Mouse (Mus musculus) CH12.LX (cell line): Measurements from ENCODE around the gene Chp1. TPM values are rescaled to one million over a fixed set of nuclear protein-coding genes. Genes with fewer than 3 reads are reported as not detected.
A peak's percentile ranks its signal among the peaks of the same experiment; 100 is the strongest.
"Not testable (repeated sequence)": the region's sequence is repeated elsewhere in the genome, so short reads cannot be mapped to it uniquely, and the experiment has no call there.

Experiments
- DNase-seq: peaks from one replicate; pipeline ENCODE4 v3.0.0-alpha.2; 2013; ENCODE audit errors: extremely low read depth
- H3K27ac ChIP-seq: 2 replicates; pipeline ENCODE4 v1.5.1; 2012; ENCODE audit warnings: low read depth, mild to moderate bottlenecking, control low read depth, moderate library complexity; ENCODE audit not compliant: insufficient read depth
- H3K27me3 ChIP-seq: replicated peaks from 2 replicates; pipeline ENCODE3; 2012; ENCODE audit warnings: inconsistent platforms
- H3K36me3 ChIP-seq, 2 experiments: replicated peaks in 1 of 2; 2 replicates each; pipeline versions ENCODE3 to v1.6.1; 2012; ENCODE audit warnings: inconsistent platforms in 1 of 2, low read length in 1 of 2, mild to moderate bottlenecking in 1 of 2, mixed read lengths in 1 of 2, moderate library complexity in 1 of 2; ENCODE audit not compliant: control insufficient read depth in 1 of 2, insufficient read depth in 1 of 2
- H3K4me1 ChIP-seq, 2 experiments: 2 replicates each; pipeline ENCODE4 v1.6.1; 2012; ENCODE audit warnings: inconsistent platforms in 1 of 2, moderate library complexity in 1 of 2; ENCODE audit not compliant: insufficient read depth in 2 of 2, control insufficient read depth in 1 of 2
- H3K4me2 ChIP-seq: 2 replicates; pipeline ENCODE4 v1.6.1; 2012; ENCODE audit warnings: low read depth, mild to moderate bottlenecking, control low read depth; ENCODE audit not compliant: poor library complexity, insufficient read depth, severe bottlenecking
- H3K4me3 ChIP-seq, 3 experiments: fragments of 150-350 bp in 1 of 3; sonication (generic) in 1 of 3; replicated peaks in 1 of 3; 2 replicates each; pipeline versions ENCODE3 to v1.5.1; 2011 to 2012; ENCODE audit warnings: low read depth in 2 of 3, low read length in 2 of 3, mild to moderate bottlenecking in 2 of 3, moderate library complexity in 2 of 3, control low read depth in 1 of 3, improper control_type of control experiment in 1 of 3, inconsistent platforms in 1 of 3, mixed read lengths in 1 of 3; ENCODE audit not compliant: poor library complexity in 1 of 3
- H3K79me2 ChIP-seq: replicated peaks from 2 replicates; pipeline ENCODE4 v1.6.1; 2012; ENCODE audit warnings: mild to moderate bottlenecking, moderate library complexity; ENCODE audit not compliant: control insufficient read depth, poor library complexity, insufficient read depth, severe bottlenecking; ENCODE audit errors: extremely low read depth
- H3K9ac ChIP-seq: 2 replicates; pipeline ENCODE4 v1.6.1; 2012; ENCODE audit warnings: low read depth, mild to moderate bottlenecking, control low read depth, moderate library complexity; ENCODE audit not compliant: insufficient read depth
- H3K9me3 ChIP-seq: replicated peaks from 2 replicates; pipeline ENCODE3; 2012; ENCODE audit warnings: low read length, inconsistent platforms, mixed read lengths
- BHLHE40 ChIP-seq: IDR thresholded peaks from 2 replicates; pipeline ENCODE4 v1.6.1; 2011; ENCODE audit warnings: mild to moderate bottlenecking, low read depth, low read length, improper control_type of control experiment
- CHD1 ChIP-seq: IDR thresholded peaks from 2 replicates; pipeline ENCODE4 v1.6.1; 2012; ENCODE audit warnings: low read depth, low read length, improper control_type of control experiment, inconsistent platforms
- CTCF ChIP-seq, 2 experiments: IDR thresholded peaks in 1 of 2; conservative IDR thresholded peaks in 1 of 2; 2 replicates each; pipeline ENCODE4 v1.5.1; 2011 to 2012; ENCODE audit warnings: low read depth in 2 of 2, low read length in 2 of 2, improper control_type of control experiment in 1 of 2, inconsistent platforms in 1 of 2, mild to moderate bottlenecking in 1 of 2, moderate library complexity in 1 of 2
- ELF1 ChIP-seq: IDR thresholded peaks from 2 replicates; pipeline ENCODE4 v1.6.1; 2014; ENCODE audit warnings: low read depth, mild to moderate bottlenecking, inconsistent platforms, low read length, improper control_type of control experiment
- EP300 ChIP-seq: IDR thresholded peaks from 2 replicates; pipeline ENCODE4 v1.6.1; 2011; ENCODE audit warnings: low read length, improper control_type of control experiment
- ETS1 ChIP-seq: conservative IDR thresholded peaks from 2 replicates; pipeline ENCODE4 v1.6.1; 2012; ENCODE audit warnings: low read depth, mild to moderate bottlenecking, inconsistent platforms, low read length, improper control_type of control experiment, moderate library complexity
- GABPA ChIP-seq: IDR thresholded peaks from 2 replicates; pipeline ENCODE4 v1.6.1; 2012; ENCODE audit warnings: low read depth, low read length, improper control_type of control experiment, inconsistent platforms; ENCODE audit not compliant: insufficient replicate concordance
- HCFC1 ChIP-seq: IDR thresholded peaks from 2 replicates; pipeline ENCODE4 v1.6.1; 2012; ENCODE audit warnings: low read depth, mild to moderate bottlenecking, inconsistent platforms, low read length, improper control_type of control experiment
- JUN ChIP-seq: IDR thresholded peaks from 2 replicates; pipeline ENCODE4 v1.6.1; 2011; ENCODE audit warnings: low read depth, mild to moderate bottlenecking, low read length, improper control_type of control experiment, moderate library complexity; ENCODE audit not compliant: insufficient read depth
- JUND ChIP-seq: conservative IDR thresholded peaks from 2 replicates; pipeline ENCODE4 v1.6.1; 2011; ENCODE audit warnings: low read depth, low read length, improper control_type of control experiment
- MAFK ChIP-seq: IDR thresholded peaks from 2 replicates; pipeline ENCODE4 v1.6.1; 2011; ENCODE audit warnings: low read length, improper control_type of control experiment; ENCODE audit not compliant: insufficient replicate concordance
- MXI1 ChIP-seq: IDR thresholded peaks from 2 replicates; pipeline ENCODE4 v1.6.1; 2011; ENCODE audit warnings: mild to moderate bottlenecking, low read depth, low read length, improper control_type of control experiment
- MYC ChIP-seq: IDR thresholded peaks from 2 replicates; pipeline ENCODE4 v1.6.1; 2011; ENCODE audit warnings: low read depth, mild to moderate bottlenecking, improper control_type of control experiment, low read length
- NELFE ChIP-seq: IDR thresholded peaks from 2 replicates; pipeline ENCODE4 v1.6.1; 2011; ENCODE audit warnings: low read depth, low read length, improper control_type of control experiment
- NRF1 ChIP-seq: IDR thresholded peaks from 2 replicates; pipeline ENCODE4 v1.6.1; 2014; ENCODE audit warnings: low read depth, mild to moderate bottlenecking, inconsistent platforms, low read length, improper control_type of control experiment, moderate library complexity
- POLR2A ChIP-seq: IDR thresholded peaks from 2 replicates; pipeline ENCODE4 v1.6.1; 2011; ENCODE audit warnings: low read depth, mild to moderate bottlenecking, improper control_type of control experiment, low read length
- POLR2AphosphoS2 ChIP-seq: IDR thresholded peaks from 2 replicates; pipeline ENCODE4 v1.6.1; 2011; ENCODE audit warnings: low read depth, low read length, improper control_type of control experiment
- RAD21 ChIP-seq: IDR thresholded peaks from 2 replicates; pipeline ENCODE4 v1.6.1; 2011; ENCODE audit warnings: low read depth, mild to moderate bottlenecking, low read length, improper control_type of control experiment, moderate library complexity
- SMC3 ChIP-seq: IDR thresholded peaks from 2 replicates; pipeline ENCODE4 v1.6.1; 2011; ENCODE audit warnings: low read depth, low read length, improper control_type of control experiment
- TBP ChIP-seq: conservative IDR thresholded peaks from 2 replicates; pipeline ENCODE4 v1.6.1; 2011; ENCODE audit warnings: low read depth, low read length, improper control_type of control experiment
- TCF12 ChIP-seq: IDR thresholded peaks from 2 replicates; pipeline ENCODE4 v1.6.1; 2014; ENCODE audit warnings: low read depth, mild to moderate bottlenecking, inconsistent platforms, low read length, improper control_type of control experiment
- USF2 ChIP-seq: conservative IDR thresholded peaks from 2 replicates; pipeline ENCODE4 v1.6.1; 2011; ENCODE audit warnings: low read depth, low read length, improper control_type of control experiment
- ZC3H11A ChIP-seq: IDR thresholded peaks from 2 replicates; pipeline ENCODE4 v1.6.1; 2012; ENCODE audit warnings: low read depth, mild to moderate bottlenecking, inconsistent platforms, low read length, improper control_type of control experiment
- ZKSCAN1 ChIP-seq: IDR thresholded peaks from 2 replicates; pipeline ENCODE4 v1.6.1; 2012; ENCODE audit warnings: low read depth, inconsistent platforms, low read length, improper control_type of control experiment, borderline replicate concordance
- ZMIZ1 ChIP-seq: IDR thresholded peaks from 2 replicates; pipeline ENCODE4 v1.6.1; 2012; ENCODE audit warnings: low read depth, mild to moderate bottlenecking, inconsistent platforms, low read length, improper control_type of control experiment
- ZNF384 ChIP-seq: IDR thresholded peaks from 2 replicates; pipeline ENCODE4 v1.6.1; 2012; ENCODE audit warnings: low read depth, low read length, improper control_type of control experiment, inconsistent platforms
- dilution Hi-C: fragments of 300-500 bp; cut with MboI; formaldehyde crosslinking; loops from 2 replicates; pipeline ENCODE4 v1.14.3; 2020; ENCODE audit warnings: low sequenced_read_pairs; ENCODE audit not compliant: extremely low pct_unique_long_range_greater_than_20kb, extremely low pct_ligation_motif_present
- in situ Hi-C: fragments of 300-500 bp; cut with MboI; formaldehyde crosslinking; loops from 3 replicates; pipeline ENCODE4 v1.14.3; 2019; ENCODE audit warnings: low sequenced_read_pairs, low pct_ligation_motif_present, low pct_unique_long_range_greater_than_20kb, mixed read lengths
- polyA plus RNA-seq: library from polyadenylated mRNA; unstranded; fragments of >175 nt; gene quantifications from 2 replicates; pipeline ENCODE4 v1.2.1, GENCODE M21; 2012; ENCODE audit warnings: low read depth; ENCODE audit not compliant: insufficient read length
- total RNA-seq, 2 experiments: library from RNA; depleted of rRNA; stranded (reverse); fragments of 300-350 nt in 1 of 2; fragments of >200 nt in 1 of 2; gene quantifications; 2 replicates each; pipeline ENCODE4 v1.2.3; 2012 to 2014

The Chp1 gene
- total and polyA plus RNA-seq, 3 experiments = 29.9 to 55.9 (median 47.9) TPM

- H3K27ac ChIP-seq = no peak overlapping the region
- no peaks in the 10 kb centered on the region for H3K9me3 ChIP-seq
- H3K4me3 ChIP-seq = no peak overlapping the region
- in situ Hi-C loops = no loop called here
- dilution Hi-C loops = no loop called here
- TF ChIP-seq ZC3H11A = no peak
- TF ChIP-seq SMC3 = peak; percentile 42
- no peak for TF ChIP-seq GABPA
- no peak for TF ChIP-seq MXI1
- no peak for TF ChIP-seq ETS1
- TF ChIP-seq RAD21 = peak; percentile 71
- TF ChIP-seq CTCF (conservative IDR thresholded peaks at IDR 0.05 in 1 of 2, IDR thresholded peaks at IDR 0.05 in 1 of 2; ENCODE audit: low read depth in 2 of 2, low read length in 2 of 2) = peak in 1 of 2 experiments; percentile 70; a peak in 2 of 4 replicates
- no peak for TF ChIP-seq TCF12
- no peak for TF ChIP-seq MAFK
- TF ChIP-seq NELFE = no peak
- no peak for TF ChIP-seq NRF1
- peaks cover 3 to 4% of the 10 kb centered on the region in 2 experiments; a peak in 2 of 4 replicates for H3K4me1 ChIP-seq
- no peaks in the 10 kb centered on the region for H3K79me2 ChIP-seq
- H3K9ac ChIP-seq = no peak overlapping the region
- no peak overlapping the region for H3K4me2 ChIP-seq
- H3K27me3 ChIP-seq = no peaks in the 10 kb centered on the region
- DNase-seq = peak; percentile 21
- H3K36me3 ChIP-seq = no peaks in the 10 kb centered on the region
Measured at GRCm38 (mm10) chr2:119507108-119507507, 40.4 kb upstream of the Chp1 start.

GRCm38 (mm10) chr2:119508518-119508917 lies 39.0 kb upstream of the Chp1 start:
- H3K9ac ChIP-seq, H3K4me1 ChIP-seq, H3K4me3 ChIP-seq, H3K9me3 ChIP-seq, DNase-seq, H3K27me3 ChIP-seq, H3K36me3 ChIP-seq, H3K79me2 ChIP-seq, H3K4me2 ChIP-seq, H3K27ac ChIP-seq, dilution Hi-C loops, in situ Hi-C loops: not testable (repeated sequence)

DNA sequence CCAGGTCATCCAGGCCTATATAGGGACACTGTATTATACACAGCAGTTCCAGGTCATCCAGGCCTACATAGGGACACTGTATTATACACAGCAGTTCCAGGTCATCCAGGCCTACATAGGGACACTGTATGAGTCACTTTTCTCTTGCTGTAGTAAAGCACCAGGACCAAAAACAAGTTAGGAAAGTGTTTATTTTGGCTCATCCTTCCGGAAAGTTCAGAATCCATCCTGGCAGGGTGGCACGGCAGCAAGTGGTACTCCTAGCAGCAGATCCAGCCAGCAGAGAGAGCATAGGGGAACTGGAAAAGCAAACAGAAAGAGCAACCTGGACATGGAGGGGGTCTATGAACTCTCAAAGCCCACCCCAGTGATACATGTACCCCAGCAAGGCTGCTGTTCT lies 36.6 kb upstream of the Chp1 start:
- no peaks in the 10 kb centered on the region for H3K79me2 ChIP-seq
- no peak overlapping the region for H3K27ac ChIP-seq
- DNase-seq = no peak
- TF ChIP-seq ELF1 = no peak
- no peak for TF ChIP-seq TCF12
- TF ChIP-seq BHLHE40 = no peak
- no peak for TF ChIP-seq POLR2AphosphoS2
- TF ChIP-seq HCFC1 = no peak
- no peak for TF ChIP-seq TBP
- no peak for TF ChIP-seq MYC
- TF ChIP-seq CHD1 = no peak
- TF ChIP-seq ZNF384 = no peak
- TF ChIP-seq ZKSCAN1 = no peak
- no peak for TF ChIP-seq POLR2A
- TF ChIP-seq ZMIZ1 = no peak
- no peak for TF ChIP-seq CTCF (conservative IDR thresholded peaks at IDR 0.05 in 1 of 2, IDR thresholded peaks at IDR 0.05 in 1 of 2; ENCODE audit: low read depth in 2 of 2, low read length in 2 of 2)
- no peak for TF ChIP-seq USF2
- no peak for TF ChIP-seq JUN
- TF ChIP-seq MAFK = no peak
- TF ChIP-seq MXI1 = no peak
- TF ChIP-seq RAD21 = no peak
- TF ChIP-seq JUND = no peak
- TF ChIP-seq EP300 = no peak
- TF ChIP-seq, all 38 proteins: peak for 0
- Histone ChIP-seq H3K36me3 (no peaks in the 10 kb centered on the region), H3K9me3 (no peaks in the 10 kb centered on the region), H3K27me3 (no peaks in the 10 kb centered on the region), H3K9ac (no peak overlapping the region), H3K4me1 (peaks cover 0 to under 1% of the 10 kb centered on the region in 2 experiments; a peak in 2 of 4 replicates), H3K4me3 (no peak overlapping the region), H3K4me2 (no peak overlapping the region)
- in situ Hi-C loops (no loop called here), dilution Hi-C loops (no loop called here)
